Comparison of ENCODE assay signal across 9 mouse cellular contexts in the genomic region with DNA sequence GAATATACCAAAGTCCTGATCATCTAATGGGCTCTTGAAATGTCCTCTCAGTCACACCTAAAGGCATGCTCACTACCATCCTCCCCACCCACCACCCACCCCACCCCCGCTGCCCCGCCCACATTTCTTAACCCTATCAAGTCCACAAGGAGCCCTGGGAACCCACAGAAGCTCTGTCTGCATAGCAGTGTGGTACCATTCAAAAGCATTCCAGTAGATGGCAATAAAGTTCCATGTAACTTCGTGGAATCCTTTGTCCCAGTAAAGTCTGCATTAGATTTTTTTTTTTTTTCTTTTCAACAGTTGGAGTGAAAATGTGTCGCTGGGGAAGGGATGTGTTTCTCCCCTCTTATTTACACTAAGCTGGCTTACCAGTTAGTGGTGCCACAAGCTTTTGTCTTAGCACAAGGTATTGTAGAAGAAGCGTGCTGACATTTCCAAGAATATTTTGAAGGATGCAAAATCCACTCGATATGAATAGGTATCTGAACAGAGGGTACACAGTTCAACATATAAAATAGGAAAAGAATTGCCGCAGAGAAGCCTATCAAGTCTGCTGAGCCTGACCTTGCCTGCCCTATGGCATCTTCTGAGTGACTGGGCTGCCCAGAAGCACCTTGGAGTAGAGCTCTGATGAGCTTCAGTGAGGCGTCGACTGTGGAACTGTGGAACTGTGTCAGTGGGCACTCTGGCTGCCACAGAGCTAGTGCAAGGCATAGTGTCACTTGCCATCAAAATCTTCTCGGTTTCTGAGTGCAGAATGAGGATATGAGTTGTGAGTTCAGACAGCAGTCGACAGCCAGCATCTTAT.
DNase-seq lines count a peak whose midpoint lies in the region; TF ChIP-seq lines count a peak whose summit lies in the region.
"Had no signal": no experiment of that assay in that cellular context is flagged by ENCODE, and none has a peak within 500 bp of the region (broad histone marks: within the 10 kb centered on the region; RNA-seq: fewer than 3 reads in every experiment).

No protein-coding gene starts in this region.

- TF ChIP-seq CTCF in layer of hippocampus, adult 2 months (conservative IDR thresholded peaks at IDR 0.05): peak; percentile 79

- H3K4me3 ChIP-seq in layer of hippocampus, adult 2 months: no peak overlapping the region

- H3K27ac ChIP-seq in layer of hippocampus, adult 2 months: no peak overlapping the region
- H3K27ac ChIP-seq: liver, embryonic 14.5 days had no signal

- DNase-seq in layer of hippocampus, adult 2 months (ENCODE audit: low spot score in 2 of 2): peak; percentile 38 to 57
- no peak for DNase-seq in layer of hippocampus, postnatal 36 days
- peak; percentile 52 for DNase-seq in brain, embryonic 18.5 days (ENCODE audit: low read depth, low spot score)
- DNase-seq in forelimb bud, embryonic 11.5 days (ENCODE audit: low read depth, low spot score): peak; percentile 54
- peak; percentile 18 to 36 for DNase-seq in layer of hippocampus, postnatal 10 days (ENCODE audit: low spot score in 2 of 2)
- DNase-seq in right cerebral cortex, postnatal 4 days: peak; percentile 19
- no peak for DNase-seq in thymus, postnatal 0 days (ENCODE audit: low spot score)
- no peak for DNase-seq in natural killer cell, adult 2 months (ENCODE audit: low spot score in 2 of 2)

Comparison
In these comparisons a context has a peak if more than half of its experiments do, and no peak if none do; other contexts are left out.
1. DNase-seq: peak in layer of hippocampus, adult 2 months (2 of 2), brain, embryonic 18.5 days (single experiment), forelimb bud, embryonic 11.5 days (single experiment), layer of hippocampus, postnatal 10 days (2 of 2) and right cerebral cortex, postnatal 4 days (single experiment); none in layer of hippocampus, postnatal 36 days (0 of 2), thymus, postnatal 0 days (single experiment) and natural killer cell, adult 2 months (0 of 2).